Mouse (Mus musculus): ENCODE measurements at regions not wholly inside any gene's neighbourhood (a gene's known extent, or its start where the extent isn't known, plus 50 kb on each side); places are given as distances from the start of the nearest gene placed in this dataset.
A peak's percentile ranks its signal among the peaks of the same experiment; 100 is the strongest.

GRCm38 (mm10) chr16:90614137-90614536 is 113.1 kb downstream of the Mis18a start:
- no peak for DNase-seq (ENCODE audit: inconsistent ontology term)

GRCm38 (mm10) chr16:90610097-90610808 is 117.0 kb downstream of the Mis18a start:
- DNase-seq (ENCODE audit: inconsistent ontology term): no peak

- no peak for DNase-seq (ENCODE audit: inconsistent ontology term)
These were observed 127.8 kb downstream of the Mis18a start for GRCm38 (mm10) chr16:90599329-90599870.

- no peak for DNase-seq (ENCODE audit: inconsistent ontology term)
These were observed 128.5 kb downstream of the Mis18a start for GRCm38 (mm10) chr16:90598727-90599126.

GRCm38 (mm10) chr16:90592721-90593481 is 134.3 kb downstream of the Mis18a start:
- no peak for DNase-seq (ENCODE audit: inconsistent ontology term)

- peak; percentile 51 for DNase-seq (ENCODE audit: inconsistent ontology term)
These were observed 142.0 kb downstream of the Mis18a start for GRCm38 (mm10) chr16:90585171-90585570.

- peak; percentile 3 for DNase-seq (ENCODE audit: inconsistent ontology term)
These were observed 146.8 kb downstream of the Mis18a start for GRCm38 (mm10) chr16:90580411-90580810.

GRCm38 (mm10) chr16:90571107-90571506 is 156.1 kb downstream of the Mis18a start:
- DNase-seq (ENCODE audit: inconsistent ontology term): no peak

GRCm38 (mm10) chr16:90569826-90570225 is 157.4 kb downstream of the Mis18a start:
- peak; percentile 16 for DNase-seq (ENCODE audit: inconsistent ontology term)

GRCm38 (mm10) chr16:90565182-90565581 is 162.0 kb downstream of the Mis18a start:
- DNase-seq (ENCODE audit: inconsistent ontology term): peak; percentile 80

GRCm38 (mm10) chr16:90553120-90553519 is 167.3 kb downstream of the Hunk start:
- DNase-seq (ENCODE audit: inconsistent ontology term): no peak

- DNase-seq (ENCODE audit: inconsistent ontology term): no peak
These were observed 165.2 kb downstream of the Hunk start for GRCm38 (mm10) chr16:90551041-90551440.

- DNase-seq (ENCODE audit: inconsistent ontology term): peak; percentile 72
These were observed 164.4 kb downstream of the Hunk start for GRCm38 (mm10) chr16:90550058-90550795.

Measured in Muller cell, postnatal 12 days (primary cell).